Mouse (Mus musculus): ENCODE measurements around the gene Gdf15.

The Gdf15 gene

GRCm38 (mm10) chr8:70632346-70632892, at the start of gene Gdf15:
Gene Gdf15, minus strand, starts transcription at chr8:70632456.
- DNase-seq (ENCODE audit: low spot score) = no peak

- no peak for DNase-seq (ENCODE audit: low spot score)
Measured at GRCm38 (mm10) chr8:70681410-70681809, 49.2 kb upstream of the Gdf15 start.

DNA sequence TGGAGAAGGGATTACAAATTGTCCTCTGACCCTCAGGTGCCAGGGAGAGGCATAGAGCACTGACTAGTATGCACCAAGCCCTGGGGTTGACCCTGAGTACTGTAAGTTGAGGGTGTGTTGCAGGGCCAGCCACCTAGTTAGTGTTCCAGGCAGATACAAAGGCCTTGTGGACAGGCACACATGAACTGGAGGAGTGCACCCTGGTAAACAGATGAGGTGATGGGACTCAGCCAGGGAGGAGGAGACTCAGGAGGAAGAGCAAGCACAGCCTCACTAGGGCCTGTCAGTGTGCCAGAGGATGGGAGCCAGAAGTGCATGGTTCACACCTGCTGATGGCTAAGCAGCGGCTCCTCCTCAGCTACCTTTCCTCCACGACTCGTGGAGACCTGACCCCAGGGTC, 47.8 kb upstream of the Gdf15 start:
- no peak for DNase-seq (ENCODE audit: low spot score)

DNA sequence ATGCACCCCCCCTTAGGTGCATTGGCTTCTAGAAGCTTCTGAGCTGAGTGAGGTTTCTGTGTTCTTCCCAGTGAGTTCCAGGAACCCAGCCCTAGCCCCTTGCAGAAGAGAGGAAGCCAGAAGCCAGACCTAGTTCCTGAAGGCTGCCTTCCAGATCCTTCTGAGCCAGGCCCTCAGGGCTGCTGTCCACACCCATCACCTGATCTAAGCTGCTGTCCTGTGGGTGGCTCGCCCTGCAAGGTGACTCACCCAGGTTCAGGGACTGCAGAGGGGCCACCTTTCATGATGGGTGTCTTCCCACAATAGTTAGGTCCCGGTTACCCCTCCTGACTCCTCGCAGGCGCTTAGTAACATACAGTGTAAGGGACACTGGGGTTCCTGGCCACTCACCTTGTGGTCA, 47.1 kb upstream of the Gdf15 start:
- DNase-seq (ENCODE audit: low spot score) = no peak

DNA sequence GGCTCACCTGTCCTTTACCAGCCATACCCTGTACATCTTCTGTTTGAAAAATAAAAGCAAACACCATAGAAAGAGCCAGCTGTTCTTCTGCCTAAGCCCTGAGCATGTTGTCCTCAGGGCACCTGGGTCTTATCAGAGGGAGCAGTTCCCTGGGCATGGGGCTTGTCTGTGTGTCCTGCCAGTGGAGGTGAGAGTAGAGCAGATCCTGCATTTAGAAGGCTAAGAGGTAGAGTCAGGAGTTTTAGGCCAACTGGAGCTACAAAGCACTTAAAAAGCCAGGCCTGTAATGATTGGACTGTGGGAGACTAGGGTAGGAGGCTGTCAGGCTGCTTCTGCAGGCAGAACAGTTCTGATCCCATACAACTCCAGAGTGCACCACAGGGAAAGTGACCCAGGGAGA, 46.4 kb upstream of the Gdf15 start:
- no peak for DNase-seq (ENCODE audit: low spot score)

DNA sequence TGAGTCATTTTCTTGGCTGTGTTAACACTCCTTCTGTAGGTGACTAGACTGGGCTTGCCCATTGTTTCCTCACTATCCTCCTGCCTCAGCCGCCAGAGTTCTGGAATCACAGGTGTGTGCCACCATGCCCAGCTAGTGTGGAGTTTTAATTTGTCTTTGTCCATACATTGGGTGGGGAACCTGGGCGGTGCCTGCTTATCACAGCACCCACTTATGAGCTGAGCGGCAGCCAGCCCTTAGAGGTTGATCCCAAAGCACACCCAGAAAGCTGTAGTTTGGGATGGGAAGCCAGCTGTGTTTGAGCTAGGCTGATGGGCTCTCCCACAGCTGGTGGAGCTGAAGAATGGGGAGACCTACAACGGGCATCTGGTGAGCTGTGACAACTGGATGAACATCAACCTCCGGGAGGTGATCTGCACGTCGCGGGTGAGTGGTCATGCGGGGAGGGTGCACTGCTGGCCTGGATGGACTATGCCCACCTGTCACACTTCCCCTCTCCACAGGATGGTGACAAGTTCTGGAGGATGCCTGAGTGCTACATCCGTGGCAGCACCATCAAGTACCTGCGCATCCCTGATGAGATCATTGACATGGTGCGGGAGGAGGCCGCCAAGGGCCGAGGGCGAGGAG, 45.3 kb upstream of the Gdf15 start:
- DNase-seq (ENCODE audit: low spot score) = no peak

- peak; percentile 75 for DNase-seq (ENCODE audit: low spot score)
Measured at GRCm38 (mm10) chr8:70675336-70675735, 43.1 kb upstream of the Gdf15 start.

- no peak for DNase-seq (ENCODE audit: low spot score)
Measured at GRCm38 (mm10) chr8:70674716-70675115, 42.5 kb upstream of the Gdf15 start.

DNA sequence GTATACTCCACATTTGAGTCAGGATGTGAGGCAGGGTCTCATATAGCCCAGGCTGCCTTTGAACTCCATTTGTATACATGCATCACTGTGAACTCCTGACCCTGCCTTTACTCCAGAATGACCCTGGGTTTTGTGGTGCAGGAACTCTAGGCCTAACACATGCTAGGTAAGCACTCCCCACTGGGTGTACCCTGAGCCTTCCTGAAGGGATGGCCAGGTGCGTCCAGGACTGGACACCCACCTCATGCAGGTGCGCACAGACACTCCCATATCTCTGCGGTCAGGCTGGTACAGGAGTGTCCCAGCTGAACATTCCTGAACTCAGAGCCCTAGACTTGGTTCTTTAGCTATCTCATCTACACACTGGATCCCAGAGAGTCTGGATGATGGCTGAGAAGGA, 41.9 kb upstream of the Gdf15 start:
- DNase-seq (ENCODE audit: low spot score) = no peak

- peak; percentile 98 for DNase-seq (ENCODE audit: low spot score)
Measured at GRCm38 (mm10) chr8:70673079-70673856, 41.0 kb upstream of the Gdf15 start, which contains the start of gene Lsm4. Gene Lsm4, plus strand, starts transcription at chr8:70673248.

GRCm38 (mm10) chr8:70672325-70673078, 40.2 kb upstream of the Gdf15 start:
- DNase-seq (ENCODE audit: low spot score) = no peak

DNA sequence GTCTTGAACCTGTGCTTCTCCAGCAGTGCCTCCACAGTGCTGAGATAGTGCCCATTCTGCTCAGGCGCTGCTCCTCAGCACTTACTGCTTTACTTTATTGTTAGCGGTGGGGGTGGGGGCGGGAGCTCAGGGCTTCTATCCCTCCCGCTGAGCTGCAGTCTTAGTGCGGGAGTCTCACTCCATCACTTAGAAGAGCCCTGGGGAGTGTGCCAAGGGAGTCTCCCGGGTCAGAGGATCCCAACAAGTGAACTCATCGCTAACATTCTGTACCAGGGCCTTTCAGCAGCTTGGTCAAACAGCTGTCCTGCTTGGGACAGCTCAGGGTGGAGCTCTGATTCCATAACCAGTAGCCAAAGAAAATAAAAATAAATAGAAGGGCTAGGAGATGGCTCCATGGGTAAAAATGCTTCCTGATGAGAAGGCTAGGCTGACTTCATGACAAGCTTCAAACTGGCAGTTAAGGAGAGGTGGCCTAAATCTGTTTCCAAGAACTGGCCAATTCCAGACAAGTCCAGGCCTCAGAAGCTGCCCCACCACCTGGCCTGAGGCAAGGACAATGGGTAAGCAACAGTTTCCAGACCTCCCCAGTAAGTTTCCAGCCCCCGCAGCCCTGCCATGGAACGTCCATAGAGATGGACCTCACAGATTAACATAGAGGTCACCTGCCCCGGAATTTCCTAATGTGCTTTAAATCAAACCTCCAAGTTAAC, 39.5 kb upstream of the Gdf15 start:
- DNase-seq (ENCODE audit: low spot score) = no peak

DNA sequence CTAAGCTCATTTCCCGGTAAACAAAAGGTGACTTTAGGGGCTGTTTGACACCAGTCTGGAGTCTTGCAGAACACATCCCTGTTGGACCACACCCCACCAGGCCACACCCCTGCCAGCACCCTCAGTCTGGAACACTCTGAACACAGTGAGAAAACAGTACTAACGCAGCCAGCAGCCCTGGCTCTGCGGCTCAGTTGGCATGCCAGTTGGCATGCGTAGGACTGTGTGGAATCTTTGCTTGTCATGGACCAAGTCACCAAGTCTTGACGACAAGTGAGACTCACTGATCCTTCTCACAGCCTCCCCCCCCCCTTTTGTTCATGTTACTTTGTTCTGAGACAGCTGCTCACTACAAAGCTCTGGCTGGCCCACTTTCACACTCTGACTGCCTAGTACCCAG, 34.8 kb upstream of the Gdf15 start:
- DNase-seq (ENCODE audit: low spot score) = no peak

DNA sequence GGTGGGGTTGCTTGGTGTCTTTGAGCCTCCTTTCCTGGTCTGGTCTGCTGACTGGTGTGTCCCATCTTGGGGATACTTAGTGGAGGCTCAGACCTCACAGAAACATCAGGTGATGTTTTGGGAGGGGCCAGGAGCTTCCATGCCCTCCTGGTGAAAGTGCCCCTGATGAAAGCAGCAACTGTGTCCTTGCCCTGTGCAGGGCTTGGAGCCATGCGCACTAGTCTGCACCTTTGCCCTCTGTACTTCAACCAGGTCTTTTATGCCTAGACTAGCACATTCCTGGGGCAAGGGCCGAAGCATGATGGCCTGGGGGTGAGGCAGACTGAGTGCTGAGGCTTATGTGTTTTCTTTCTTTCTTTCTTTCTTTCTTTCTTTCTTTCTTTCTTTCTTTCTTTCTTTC, 33.3 kb upstream of the Gdf15 start:
- no peak for DNase-seq (ENCODE audit: low spot score)

DNA sequence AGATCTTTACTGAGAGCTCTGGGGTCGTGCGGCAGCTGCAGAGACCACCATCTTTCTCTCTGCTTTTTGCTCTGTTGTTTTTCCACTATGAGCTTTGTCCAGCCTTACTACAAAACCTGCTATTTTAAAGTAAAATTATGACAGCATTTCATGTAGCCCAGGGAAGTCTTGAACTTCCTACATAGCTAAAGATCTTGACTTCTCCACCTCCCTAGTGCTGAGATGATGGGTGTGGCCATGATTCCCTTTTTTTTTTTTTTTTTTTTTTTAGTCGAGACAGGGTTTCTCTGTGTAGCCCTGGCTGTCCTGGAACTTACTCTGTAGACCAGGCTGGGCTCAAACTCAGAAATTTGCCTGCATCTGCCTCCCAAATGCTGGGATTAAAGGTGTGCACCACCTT, 32.4 kb upstream of the Gdf15 start:
- no peak for DNase-seq (ENCODE audit: low spot score)

- no peak for DNase-seq (ENCODE audit: low spot score)
Measured at GRCm38 (mm10) chr8:70663691-70664090, 31.4 kb upstream of the Gdf15 start.

- no peak for DNase-seq (ENCODE audit: low spot score)
Measured at GRCm38 (mm10) chr8:70660273-70660725, 28.0 kb upstream of the Gdf15 start, which contains the start of gene Pgpep1. Gene Pgpep1, minus strand, starts transcription at chr8:70660388.

DNA sequence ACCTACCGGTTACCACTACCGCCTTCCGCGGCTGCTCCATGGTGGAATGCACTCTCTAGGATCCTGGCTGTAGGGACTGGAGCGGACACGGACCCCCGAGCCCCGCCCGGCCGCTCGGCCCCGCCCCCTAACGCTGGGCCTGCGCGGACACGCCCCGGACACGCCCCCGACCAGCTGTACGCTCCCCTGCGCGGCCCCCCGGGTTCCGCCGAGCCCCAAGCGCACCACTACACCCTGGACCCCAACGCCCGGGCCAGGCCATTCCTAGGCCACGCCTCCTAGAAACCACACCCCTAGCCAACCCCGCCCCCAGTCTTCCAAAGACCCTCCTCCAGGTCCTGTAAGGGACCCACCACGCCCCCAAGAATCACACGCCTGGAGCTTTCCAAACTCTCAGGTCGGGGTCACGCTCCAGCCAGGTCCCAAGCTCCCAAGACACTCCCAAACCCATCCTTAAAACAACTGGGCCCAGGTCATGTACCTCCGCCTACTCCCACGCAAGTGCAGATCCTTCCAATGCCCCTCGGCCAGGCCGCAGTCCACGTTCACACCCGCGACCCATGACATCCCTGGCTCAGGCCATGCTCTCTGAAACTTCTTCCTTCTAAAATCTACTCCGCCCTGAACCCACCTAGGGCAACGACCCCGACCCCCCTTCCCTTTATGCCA, 27.5 kb upstream of the Gdf15 start:
- peak; percentile 58 for DNase-seq (ENCODE audit: low spot score)

- DNase-seq (ENCODE audit: low spot score) = no peak
Measured at GRCm38 (mm10) chr8:70658897-70659603, 26.8 kb upstream of the Gdf15 start.

GRCm38 (mm10) chr8:70657739-70658138, 25.5 kb upstream of the Gdf15 start:
- DNase-seq (ENCODE audit: low spot score) = no peak

GRCm38 (mm10) chr8:70657214-70657613, 25.0 kb upstream of the Gdf15 start:
- DNase-seq (ENCODE audit: low spot score) = no peak

Data from T-cell, adult 2 months (primary cell).